Mouse (Mus musculus) right cerebral cortex, postnatal 4 days (tissue): Measurements from ENCODE around the gene Abcd2.

Experiments
- DNase-seq: peaks from one replicate; pipeline ENCODE4 v3.0.0-alpha.2; 2022

Abcd2 gene

DNA sequence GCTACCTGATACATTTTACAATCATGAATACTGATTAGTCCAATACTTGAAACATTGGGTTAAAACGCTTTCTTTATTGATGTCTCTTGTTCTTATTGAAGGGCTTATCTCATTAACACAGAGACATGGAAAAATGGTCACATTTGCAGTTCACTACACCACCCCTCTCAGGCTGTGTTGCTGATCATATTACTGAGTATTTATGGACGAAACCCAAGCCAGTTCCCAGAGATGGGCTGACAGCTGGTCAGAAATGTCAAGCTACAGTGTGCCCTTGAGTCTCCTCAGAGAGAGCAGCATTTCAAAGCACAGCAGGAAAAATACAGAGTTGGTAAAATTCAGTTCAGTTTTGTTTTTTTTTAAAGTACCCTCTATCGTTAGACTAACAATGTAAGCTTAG is 38.3 kb downstream of the Abcd2 start:
- DNase-seq = no peak

DNA sequence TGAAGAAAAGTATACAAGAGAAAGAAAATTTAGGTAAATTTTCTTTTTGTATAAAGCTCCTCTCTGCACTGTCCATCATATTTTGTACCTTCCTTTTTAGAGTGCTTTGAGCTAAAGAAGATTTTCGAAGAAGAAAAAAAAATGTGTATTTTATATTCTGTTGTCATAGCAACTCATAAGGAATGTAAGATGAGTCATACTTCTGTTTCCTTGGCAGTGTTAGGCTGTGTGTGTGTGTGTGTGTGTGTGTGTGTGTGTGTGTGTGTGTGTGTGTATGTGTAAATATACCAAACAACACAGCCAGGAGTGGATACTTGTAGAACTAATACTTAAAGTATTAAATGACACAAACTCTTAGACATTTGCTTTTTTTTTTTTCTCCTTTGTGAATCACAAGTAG is 39.0 kb downstream of the Abcd2 start:
- DNase-seq = peak; percentile 21

DNA sequence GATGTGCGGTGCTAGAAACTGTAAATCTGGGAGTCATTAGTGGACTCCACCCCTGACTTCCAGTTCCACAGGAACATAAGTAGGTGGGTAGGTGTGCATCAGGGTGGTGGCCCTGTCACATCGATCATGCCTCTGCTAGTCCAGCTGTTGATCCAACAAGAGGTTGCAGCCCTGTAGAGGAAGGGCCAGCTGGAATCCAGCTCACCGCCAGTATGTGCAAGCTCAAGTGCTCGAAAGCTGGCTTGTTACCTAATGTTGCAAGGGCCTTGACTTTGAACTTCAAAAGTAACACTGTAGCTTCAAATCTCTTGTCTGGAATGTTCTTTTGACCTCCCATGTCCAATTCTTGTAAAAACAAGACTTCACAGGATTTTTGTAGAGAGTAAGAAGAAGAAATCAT is 67.0 kb downstream of the Abcd2 start:
- no peak for DNase-seq

DNA sequence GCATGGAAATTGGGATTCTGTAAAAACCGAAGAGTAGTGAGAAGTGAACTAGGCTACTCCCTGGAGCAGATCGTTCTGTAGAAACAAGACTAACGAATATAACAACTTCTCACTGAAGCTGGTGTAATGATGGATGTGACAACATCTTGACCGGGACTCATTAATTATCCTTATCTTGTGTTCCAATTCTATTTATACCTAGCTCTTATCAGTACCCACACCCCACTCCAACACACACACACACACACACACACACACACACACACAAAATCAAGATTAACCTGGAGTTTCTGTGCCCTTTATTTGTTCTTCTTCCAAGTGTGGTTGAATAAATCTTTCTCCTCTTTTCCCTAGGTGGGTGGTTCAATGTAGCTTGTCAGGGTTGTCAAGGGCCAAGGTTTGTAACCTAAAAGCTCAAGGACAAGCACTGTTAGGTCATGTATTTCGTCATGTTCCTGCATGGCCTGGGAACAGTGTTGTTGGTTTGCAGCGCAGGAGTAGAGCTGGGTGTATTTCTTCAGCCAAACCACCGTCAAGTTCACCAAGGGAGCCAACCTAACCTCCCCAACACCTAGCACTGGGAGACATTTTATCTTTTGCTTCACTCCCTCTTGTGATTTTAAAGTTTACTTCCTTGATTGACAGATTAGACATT is 78.9 kb downstream of the Abcd2 start:
- DNase-seq = no peak

DNA sequence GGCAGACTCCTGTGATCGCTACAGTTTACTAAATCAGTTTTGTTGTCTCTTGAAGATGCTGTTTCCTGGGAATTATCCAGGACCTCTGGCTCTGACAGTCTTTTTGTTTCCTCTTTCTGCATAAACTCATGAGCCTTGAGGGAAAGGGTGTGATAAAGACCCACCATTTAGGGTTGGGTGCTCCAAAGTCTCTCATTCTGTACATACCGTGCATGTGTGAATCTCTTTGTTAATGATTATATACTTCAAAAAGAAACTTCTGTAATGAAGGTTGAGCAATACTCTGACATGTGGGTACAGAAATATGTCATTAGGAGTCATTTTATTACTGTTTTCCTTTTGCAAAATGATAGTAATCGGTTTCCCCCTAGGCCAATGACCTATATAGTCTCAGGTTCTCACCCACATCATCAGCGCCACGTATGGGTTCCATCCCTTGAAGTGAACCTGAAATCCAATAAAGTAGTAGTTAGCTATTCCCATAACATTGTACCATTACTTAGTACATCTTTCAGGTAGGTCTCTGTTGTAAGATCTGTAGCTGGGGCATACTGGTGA is 83.4 kb downstream of the Abcd2 start:
- no peak for DNase-seq

DNA sequence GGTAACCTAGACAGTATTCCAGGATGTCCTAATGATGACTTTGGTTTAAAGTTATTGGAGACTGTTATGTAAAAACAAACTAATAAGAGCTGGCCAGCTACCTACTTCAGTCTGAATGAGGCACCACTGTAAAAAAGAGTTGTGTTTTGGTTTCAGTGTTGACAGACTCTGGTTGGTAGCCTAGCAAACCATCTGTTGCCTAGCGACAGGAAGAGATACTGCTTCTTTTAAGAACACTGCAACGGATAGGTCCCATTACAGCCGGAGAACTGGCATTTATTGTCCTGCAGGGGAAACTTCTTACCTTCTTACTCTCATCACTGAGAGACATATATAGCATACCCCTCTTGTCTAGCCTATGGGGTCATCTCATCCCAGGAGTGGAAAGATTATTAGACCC is 86.7 kb downstream of the Abcd2 start:
- DNase-seq = no peak

DNA sequence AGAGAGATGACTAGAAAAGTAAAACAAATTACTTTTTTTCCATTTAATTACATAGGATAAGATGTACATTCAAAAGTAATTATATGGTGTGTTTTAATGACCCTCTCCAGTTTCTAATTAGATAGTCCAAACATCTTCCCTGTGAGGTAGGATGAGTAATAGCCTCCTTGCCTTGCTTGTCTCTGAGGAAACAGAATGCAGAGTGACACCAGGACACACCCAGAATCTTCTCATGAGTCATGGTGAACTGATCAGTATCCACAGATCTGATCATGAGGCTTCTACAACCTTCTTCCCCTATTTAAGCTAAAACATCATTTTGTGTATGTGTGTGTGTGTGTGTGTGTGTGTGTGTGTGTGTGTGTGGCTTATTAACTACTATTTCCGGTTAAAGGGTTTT is 87.3 kb downstream of the Abcd2 start:
- no peak for DNase-seq

DNA sequence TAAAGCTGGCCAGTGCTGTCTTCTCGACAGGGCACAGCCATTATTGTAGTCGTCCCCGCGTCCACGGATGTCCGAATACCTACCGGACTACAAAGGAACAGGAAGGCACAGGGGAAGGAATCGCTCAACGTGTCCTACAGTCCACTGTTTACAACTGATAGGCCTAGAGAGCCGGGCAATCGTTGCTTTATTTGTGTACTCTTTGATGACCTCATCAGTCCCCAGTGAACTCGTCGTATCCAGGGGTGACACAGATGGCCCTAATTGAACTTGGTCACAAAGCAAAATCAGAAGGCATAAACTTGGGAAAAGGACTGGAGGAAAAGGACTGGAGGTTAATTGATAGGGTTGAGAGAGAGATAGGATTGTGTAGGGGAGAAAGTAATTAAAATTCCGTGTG is 87.8 kb downstream of the Abcd2 start:
- no peak for DNase-seq

DNA sequence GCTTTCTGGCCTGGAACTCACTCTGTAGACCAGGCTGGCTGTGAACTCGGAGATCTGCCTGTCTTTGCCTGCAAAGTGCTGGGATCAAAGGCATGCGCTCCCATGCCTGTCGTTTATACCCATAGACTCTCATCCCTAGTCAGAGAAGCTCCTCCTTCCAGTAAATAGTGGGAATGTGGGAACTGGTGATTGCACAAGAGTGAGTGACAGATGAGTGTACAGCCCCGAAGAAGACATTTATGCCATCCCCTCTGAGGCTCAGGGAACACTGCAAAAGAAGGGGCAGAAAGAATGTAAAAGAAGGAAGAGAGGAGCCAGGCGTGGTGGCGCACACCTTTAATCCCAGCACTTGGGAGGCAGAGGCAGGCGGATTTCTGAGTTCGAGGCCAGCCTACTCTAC is 88.3 kb downstream of the Abcd2 start:
- no peak for DNase-seq

DNA sequence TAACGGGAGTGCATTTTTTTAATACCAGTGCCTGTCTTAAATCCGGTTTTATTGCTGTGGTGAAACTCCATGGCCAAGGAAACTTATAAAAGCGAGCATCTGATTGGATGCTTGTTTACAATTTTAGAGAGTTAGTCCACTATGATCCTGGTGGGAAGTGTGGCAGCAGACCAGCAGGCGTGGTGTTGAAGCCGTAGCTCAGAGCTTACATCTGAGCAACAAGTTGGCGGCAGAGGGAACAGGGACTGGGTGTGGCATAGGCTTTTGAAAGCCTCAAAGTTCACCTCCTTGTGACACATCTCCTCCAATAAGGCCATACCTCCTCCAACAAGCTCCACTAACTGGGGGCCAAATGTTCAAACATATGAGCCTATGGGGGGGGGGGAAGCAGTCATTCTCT is 95.0 kb downstream of the Abcd2 start:
- DNase-seq = no peak
